Mouse (Mus musculus) spleen, adult 10 weeks (tissue): ENCODE data around the gene Plbd2. TPM values are rescaled to one million over a fixed set of nuclear protein-coding genes. Genes with fewer than 3 reads are reported as not detected.

ENCODE experiments used
- polyA plus RNA-seq: library from polyadenylated mRNA; stranded (reverse); fragments of 350-450 nt; fragmentation: Illumina TruSeq; extraction: RNeasy Lipid Tissue Mini Kit (QIAGEN cat#74804); gene quantifications from one replicate; pipeline ENCODE4 v1.2.3, GENCODE M21; 2015; ENCODE audit warnings: low replicate concordance; ENCODE audit not compliant: insufficient read depth

Plbd2 gene
- polyA plus RNA-seq, result 10.3 TPM

GRCm38 (mm10) chr5:120503144-120503795 lies at the start of gene Plbd2:
TSS of gene Plbd2 (minus strand) at chr5:120503625.

DNA sequence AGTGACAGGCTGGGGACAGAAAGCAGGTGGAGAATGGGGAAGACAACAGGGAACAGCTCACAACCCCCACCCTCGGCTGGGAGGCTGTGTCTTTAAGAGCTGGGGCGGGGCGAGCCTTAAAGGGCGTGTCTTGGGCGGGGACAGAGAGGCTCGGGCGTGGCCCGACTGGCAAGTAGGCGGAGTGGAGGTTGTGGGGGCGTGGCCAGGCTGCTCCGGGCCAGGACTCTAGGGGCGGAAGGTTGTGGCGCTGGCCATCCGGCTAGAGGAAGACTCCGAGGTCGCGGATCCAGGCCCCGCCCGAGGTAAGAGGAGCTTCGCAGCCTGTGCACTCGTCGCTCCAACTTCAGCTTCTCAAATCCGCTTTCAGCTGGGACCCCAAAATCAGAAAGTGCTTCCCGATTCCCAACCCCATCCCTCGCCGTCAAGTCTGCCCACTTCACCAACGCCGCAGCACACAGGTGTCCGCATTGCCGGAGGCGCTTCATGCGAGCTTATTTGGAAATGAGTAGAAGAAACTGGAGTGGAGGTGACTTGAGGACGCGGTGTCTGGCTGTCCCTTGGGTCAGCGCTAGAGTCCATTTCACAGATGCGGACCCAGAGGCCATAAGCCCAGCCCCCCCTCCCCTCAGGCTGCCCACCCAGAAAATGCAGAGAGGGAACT lies 7.7 kb upstream of the Plbd2 start, which contains the start of gene Slc8b1:
Gene Slc8b1, plus strand, starts transcription at position 187 of the 661 bp plus-strand sequence.

GRCm38 (mm10) chr5:120476296-120476695 lies 27.1 kb downstream of the Plbd2 start, which contains the start of gene Sds:
TSS of gene Sds (plus strand) at chr5:120476526.

GRCm38 (mm10) chr5:120472770-120473169 lies 30.7 kb downstream of the Plbd2 start, which contains the start of gene Sdsl:
TSS of gene Sdsl (minus strand) at chr5:120472810.

Other genes starting within 250 kb of the Plbd2 start
- not detected for gene Lhx5, start 71.9 kb downstream of the Plbd2 start, polyA plus RNA-seq
- not detected for gene Sdsl, start 30.8 kb downstream of the Plbd2 start, polyA plus RNA-seq
- gene Sds, start 27.1 kb downstream of the Plbd2 start, polyA plus RNA-seq, result not detected
- 26.0 TPM for gene Slc8b1, start 7.5 kb upstream of the Plbd2 start, polyA plus RNA-seq
- 11.5 TPM for gene Tpcn1, start 85.0 kb upstream of the Plbd2 start, polyA plus RNA-seq
- gene Iqcd, start 85.4 kb upstream of the Plbd2 start, polyA plus RNA-seq, result 0.39 TPM
- 2.0 TPM for gene Rita1, start 109.0 kb upstream of the Plbd2 start, polyA plus RNA-seq
- gene Ddx54, start 109.1 kb upstream of the Plbd2 start, polyA plus RNA-seq, result 15.6 TPM
- not detected for gene Cfap73, start 130.6 kb upstream of the Plbd2 start, polyA plus RNA-seq
- 3.3 TPM for gene Rasal1, start 145.2 kb upstream of the Plbd2 start, polyA plus RNA-seq
- gene Dtx1, start 208.3 kb upstream of the Plbd2 start, polyA plus RNA-seq, result 55.9 TPM
- 14.9 TPM for gene Oas2, start 246.2 kb upstream of the Plbd2 start, polyA plus RNA-seq